Mouse (Mus musculus): ENCODE data around the gene March4.

DNA sequence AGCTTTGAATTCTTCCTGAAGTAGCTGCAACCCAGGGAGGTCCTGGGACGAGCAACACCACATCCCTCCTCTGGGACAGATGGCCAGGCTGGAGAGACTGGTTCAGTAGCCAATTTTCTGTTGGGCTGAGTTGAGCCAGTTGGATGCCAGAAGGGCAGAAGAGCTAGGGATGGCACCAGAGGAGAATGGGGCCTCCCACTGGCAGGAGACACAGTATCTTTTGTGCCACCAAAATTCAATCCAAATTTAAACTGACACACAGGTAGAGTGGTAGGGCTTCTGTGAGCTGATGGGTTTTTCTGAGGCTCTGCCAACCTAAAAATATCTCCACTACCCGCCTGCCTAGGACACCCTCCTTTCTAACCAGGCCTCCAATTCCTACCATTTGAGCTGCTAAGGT lies 21.9 kb upstream of the March4 start:
- TF ChIP-seq USF1 (IDR thresholded peaks at IDR 0.05; ENCODE audit: low read depth), result no peak
- TF ChIP-seq TCF12 (IDR thresholded peaks at IDR 0.05; ENCODE audit: insufficient read depth, poor library complexity, severe bottlenecking), result no peak
- TF ChIP-seq POLR2A (IDR thresholded peaks at IDR 0.05; ENCODE audit: insufficient read length, low read depth), result no peak

Measured in myocyte (in vitro differentiated cells).